In genomic region chr7:127691221-127691989, GRCm38 (mm10) we compare ENCODE assay signal across 8 mouse cellular contexts. TPM values are rescaled to one million over a fixed set of nuclear protein-coding genes. Genes with fewer than 3 reads are reported as not detected.
DNase-seq lines count a peak whose midpoint lies in the region; ATAC-seq and TF ChIP-seq lines count a peak whose summit lies in the region.

No protein-coding gene starts in this region.

- H3K27me3 ChIP-seq in hindbrain, postnatal 0 days (ENCODE audit: insufficient read depth, low read length) = no peaks in the 10 kb centered on the region
- no peaks in the 10 kb centered on the region for H3K27me3 ChIP-seq in limb, embryonic 14.5 days (ENCODE audit: control insufficient read depth, insufficient read depth, low read length)
- H3K27me3 ChIP-seq in midbrain, embryonic 16.5 days (ENCODE audit: control insufficient read depth, insufficient read depth, low read depth, low read length) = no peaks in the 10 kb centered on the region

- no peak overlapping the region; the same call in 1 of the 2 replicates for H3K9ac ChIP-seq in hindbrain, postnatal 0 days (replicated peaks; ENCODE audit: low read length)
- peak overlapping the region; percentile 45 for H3K9ac ChIP-seq in limb, embryonic 14.5 days (ENCODE audit: low read depth, low read length, severe bottlenecking)
- H3K9ac ChIP-seq in midbrain, embryonic 16.5 days (ENCODE audit: low read depth, low read length) = peak overlapping the region; percentile 16; the same call in 1 of the 2 replicates

- peak; percentile 74 for ATAC-seq in hindbrain, postnatal 0 days
- ATAC-seq in limb, embryonic 14.5 days (ENCODE audit: low FRiP score, low read depth) = peak; percentile 84
- ATAC-seq in midbrain, embryonic 16.5 days = no peak

- TF ChIP-seq POLR2A in limb, embryonic 14.5 days (IDR thresholded peaks at IDR 0.05; ENCODE audit: borderline replicate concordance, extremely low read depth, insufficient read depth, insufficient read length) = no peak

- WGBS in hindbrain, postnatal 0 days = 5% methylated on average over 15 of the region's 15 CpGs
- 3% methylated on average over 15 of the region's 15 CpGs for WGBS in limb, embryonic 14.5 days
- 4% methylated on average over 15 of the region's 15 CpGs for WGBS in midbrain, embryonic 16.5 days

- H3K36me3 ChIP-seq in hindbrain, postnatal 0 days (ENCODE audit: insufficient read depth, low read length) = no peaks in the 10 kb centered on the region; the same call in 1 of the 2 replicates
- H3K36me3 ChIP-seq in limb, embryonic 14.5 days (ENCODE audit: control insufficient read depth, insufficient read depth, low read length) = peaks cover 14% of the 10 kb centered on the region
- H3K36me3 ChIP-seq in midbrain, embryonic 16.5 days (ENCODE audit: control insufficient read depth, insufficient read depth, low read length) = peaks cover 7% of the 10 kb centered on the region; the same call in 1 of the 2 replicates

- peak overlapping the region; percentile 44 for H3K4me2 ChIP-seq in hindbrain, postnatal 0 days (ENCODE audit: low read depth, low read length)
- peak overlapping the region; percentile 42 for H3K4me2 ChIP-seq in limb, embryonic 14.5 days (replicated peaks; ENCODE audit: low read depth, low read length, severe bottlenecking)
- peak overlapping the region; percentile 29 for H3K4me2 ChIP-seq in midbrain, embryonic 16.5 days (ENCODE audit: low read length)

- no peaks in the 10 kb centered on the region for H3K9me3 ChIP-seq in hindbrain, postnatal 0 days (ENCODE audit: low read length)
- no peaks in the 10 kb centered on the region for H3K9me3 ChIP-seq in limb, embryonic 14.5 days (ENCODE audit: control insufficient read depth, low read length)
- H3K9me3 ChIP-seq in midbrain, embryonic 16.5 days (replicated peaks; ENCODE audit: control insufficient read depth, low read length, poor library complexity, severe bottlenecking) = no peaks in the 10 kb centered on the region

- peak; percentile 89 for DNase-seq in adipocyte (ENCODE audit: low spot score)
- DNase-seq in cerebellum, postnatal 25 days = peak; percentile 77 to 85
- DNase-seq in gastrocnemius, postnatal 14 days = peak; percentile 87
- DNase-seq in hindbrain, postnatal 0 days (ENCODE audit: low spot score) = peak; percentile 62
- DNase-seq in limb, embryonic 14.5 days (ENCODE audit: low spot score) = peak; percentile 81
- peak; percentile 56 to 59 for DNase-seq in urinary bladder, adult 18-20 months (ENCODE audit: low spot score in 2 of 2)
- no peak for DNase-seq in spleen, postnatal 14 days (ENCODE audit: low spot score in 2 of 2)

- intact Hi-C loops in gastrocnemius, postnatal 14 days (cut with DNase I; ENCODE audit: low total_unique reads) = no loop called here

- peak overlapping the region; percentile 49 for H3K27ac ChIP-seq in hindbrain, postnatal 0 days
- peak overlapping the region; percentile 83 for H3K27ac ChIP-seq in limb, embryonic 14.5 days (replicated peaks; ENCODE audit: low read depth, low read length)
- H3K27ac ChIP-seq in midbrain, embryonic 16.5 days (ENCODE audit: low read length) = no peak overlapping the region

- peak overlapping the region; percentile 14; the same call in 1 of the 2 replicates for H3K4me3 ChIP-seq in hindbrain, postnatal 0 days (ENCODE audit: low read length)
- peak overlapping the region; percentile 21 for H3K4me3 ChIP-seq in limb, embryonic 14.5 days (replicated peaks; ENCODE audit: low read length)
- H3K4me3 ChIP-seq in midbrain, embryonic 16.5 days (ENCODE audit: low read depth, low read length) = 0 out of 2 replicates have a peak overlapping the region, but pooled peaks have one; percentile 2

- TF ChIP-seq CTCF in hindbrain, postnatal 0 days (IDR thresholded peaks at IDR 0.05; ENCODE audit: low read depth) = no peak

- H3K4me1 ChIP-seq in hindbrain, postnatal 0 days (ENCODE audit: insufficient read depth, low read length) = no peaks in the 10 kb centered on the region
- H3K4me1 ChIP-seq in limb, embryonic 14.5 days (ENCODE audit: control insufficient read depth, insufficient read depth, low read length) = peaks cover 6% of the 10 kb centered on the region
- no peaks in the 10 kb centered on the region for H3K4me1 ChIP-seq in midbrain, embryonic 16.5 days (ENCODE audit: control insufficient read depth, insufficient read depth, low read length)

RNA-seq across cellular contexts. Expression of gene Bcl7c, which starts 17.3 kb away (rescaled TPM):
- 10 to 100 TPM; 44.8 to 65.7 TPM for total RNA-seq in gastrocnemius, postnatal 14 days (2021)
- total RNA-seq in hindbrain, postnatal 0 days (2014; rRNA removed) = 86.8 and 105 TPM in 2 replicates
- polyA plus RNA-seq in hindbrain, postnatal 0 days (2015; fragmentation: Nextera tagmentation; extraction: Ambion mirVana) = 48.8 and 50.9 TPM in 2 replicates
- 74.7 and 90.0 TPM in 2 replicates for polyA plus RNA-seq in limb, embryonic 14.5 days (2012; rRNA removed)
- 95.4 and 102 TPM in 2 replicates for polyA plus RNA-seq in limb, embryonic 14.5 days (2014; fragmentation: Nextera tagmentation; extraction: Ambion mirVana)
- polyA plus RNA-seq in midbrain, embryonic 16.5 days (2015; fragmentation: Nextera tagmentation; extraction: Ambion mirVana) = 41.7 and 43.2 TPM in 2 replicates

RNA-seq across cellular contexts. Expression of gene Ctf1, which starts 21.1 kb away (rescaled TPM):
- 10 to 100 TPM; 12.1 to 14.6 TPM for total RNA-seq in gastrocnemius, postnatal 14 days (2021)
- total RNA-seq in hindbrain, postnatal 0 days (2014; rRNA removed) = 9.0 and 10.7 TPM in 2 replicates
- 3.8 and 4.0 TPM in 2 replicates for polyA plus RNA-seq in hindbrain, postnatal 0 days (2015; fragmentation: Nextera tagmentation; extraction: Ambion mirVana)
- polyA plus RNA-seq in limb, embryonic 14.5 days (2012; rRNA removed) = 53.6 and 82.9 TPM in 2 replicates
- 34.9 and 41.6 TPM in 2 replicates for polyA plus RNA-seq in limb, embryonic 14.5 days (2014; fragmentation: Nextera tagmentation; extraction: Ambion mirVana)
- 3.2 and 3.3 TPM in 2 replicates for polyA plus RNA-seq in midbrain, embryonic 16.5 days (2015; fragmentation: Nextera tagmentation; extraction: Ambion mirVana)

RNA-seq across cellular contexts. Expression of gene Ctf2, which starts 40.6 kb away (rescaled TPM):
- not detected for total RNA-seq in gastrocnemius, postnatal 14 days (2021)
- total RNA-seq in hindbrain, postnatal 0 days (2014; rRNA removed) = not detected in 2 replicates
- polyA plus RNA-seq in hindbrain, postnatal 0 days (2015; fragmentation: Nextera tagmentation; extraction: Ambion mirVana) = 0.13 TPM in 1 of 2 replicates, not detected in the other
- polyA plus RNA-seq in limb, embryonic 14.5 days (2012; rRNA removed) = 0.03 TPM in 1 of 2 replicates, not detected in the other
- 0.22 and 0.34 TPM in 2 replicates for polyA plus RNA-seq in limb, embryonic 14.5 days (2014; fragmentation: Nextera tagmentation; extraction: Ambion mirVana)
- 0.10 TPM in 1 of 2 replicates, not detected in the other for polyA plus RNA-seq in midbrain, embryonic 16.5 days (2015; fragmentation: Nextera tagmentation; extraction: Ambion mirVana)

RNA-seq across cellular contexts. Expression of gene Fbxl19, which starts 52.9 kb away (rescaled TPM):
- total RNA-seq in gastrocnemius, postnatal 14 days (2021) = 1 to 10 TPM; 2.4 to 3.1 TPM
- 191 and 192 TPM in 2 replicates for total RNA-seq in hindbrain, postnatal 0 days (2014; rRNA removed)
- 6.8 and 7.0 TPM in 2 replicates for polyA plus RNA-seq in hindbrain, postnatal 0 days (2015; fragmentation: Nextera tagmentation; extraction: Ambion mirVana)
- polyA plus RNA-seq in limb, embryonic 14.5 days (2012; rRNA removed) = 64.5 and 81.3 TPM in 2 replicates
- polyA plus RNA-seq in limb, embryonic 14.5 days (2014; fragmentation: Nextera tagmentation; extraction: Ambion mirVana) = 4.4 and 6.8 TPM in 2 replicates
- 7.4 and 8.0 TPM in 2 replicates for polyA plus RNA-seq in midbrain, embryonic 16.5 days (2015; fragmentation: Nextera tagmentation; extraction: Ambion mirVana)

Comparison
In these comparisons a context has a peak if more than half of its experiments do, and no peak if none do; other contexts are left out.
1. DNase-seq: peak in adipocyte (single experiment), cerebellum, postnatal 25 days (2 of 2), gastrocnemius, postnatal 14 days (single experiment), hindbrain, postnatal 0 days (single experiment), limb, embryonic 14.5 days (single experiment) and urinary bladder, adult 18-20 months (2 of 2); none in spleen, postnatal 14 days (0 of 2).
2. Peak in every context shown above with its lines, with median percentiles within 50 percentile points of each other: H3K4me2 ChIP-seq and H3K4me3 ChIP-seq.